Mouse (Mus musculus): ENCODE data around the gene Phtf1.

The Phtf1 gene

GRCm38 (mm10) chr3:103967861-103968691, at the start of gene Phtf1:
Gene Phtf1 (plus strand): TSS chr3:103968110.
- DNase-seq = peak; percentile 90 to 92

- DNase-seq = no peak
Observed at GRCm38 (mm10) chr3:103920094-103920493, 47.8 kb upstream of the Phtf1 start.

DNA sequence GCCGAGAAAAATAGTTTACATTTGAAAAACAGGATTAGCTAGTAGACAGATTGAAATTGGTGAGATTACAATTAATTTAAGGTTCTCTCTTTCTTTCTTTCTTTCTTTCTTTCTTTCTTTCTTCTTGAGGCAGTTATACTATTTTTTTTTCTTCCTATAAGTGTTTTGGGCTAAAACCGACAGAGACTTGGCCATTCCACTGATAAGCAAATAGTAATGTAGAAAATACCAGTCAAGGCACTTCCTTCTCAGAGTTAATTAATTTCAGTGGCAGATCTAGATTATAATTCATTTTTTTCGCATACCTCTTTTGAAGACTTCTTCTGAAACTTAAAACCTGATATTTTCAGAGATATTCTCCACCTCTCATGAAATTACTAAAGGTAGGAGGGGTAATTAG, 42.6 kb upstream of the Phtf1 start:
- DNase-seq = no peak

DNA sequence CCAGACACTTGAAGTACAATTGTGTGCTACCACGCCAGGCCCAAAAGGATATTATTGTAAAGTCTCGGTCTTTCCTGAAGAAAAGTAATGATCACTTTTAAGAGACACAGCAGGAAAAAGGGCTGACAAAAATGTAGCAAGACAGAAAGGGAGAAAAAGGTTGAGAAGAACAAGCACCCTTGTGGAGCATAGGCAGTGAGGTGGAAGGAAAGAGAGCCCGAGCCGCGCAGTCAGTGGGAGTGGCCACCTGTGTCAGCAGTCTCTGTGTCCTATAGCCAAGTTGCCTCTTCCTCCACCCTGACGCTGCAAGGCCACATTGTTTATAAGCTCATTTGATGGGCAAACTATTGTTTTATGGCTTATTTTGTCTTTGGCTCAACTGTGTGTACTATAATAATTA, 40.4 kb upstream of the Phtf1 start:
- DNase-seq = peak in 1 of 2 experiments; percentile 24

GRCm38 (mm10) chr3:103944794-103945562, 22.9 kb upstream of the Phtf1 start:
- DNase-seq = no peak

DNA sequence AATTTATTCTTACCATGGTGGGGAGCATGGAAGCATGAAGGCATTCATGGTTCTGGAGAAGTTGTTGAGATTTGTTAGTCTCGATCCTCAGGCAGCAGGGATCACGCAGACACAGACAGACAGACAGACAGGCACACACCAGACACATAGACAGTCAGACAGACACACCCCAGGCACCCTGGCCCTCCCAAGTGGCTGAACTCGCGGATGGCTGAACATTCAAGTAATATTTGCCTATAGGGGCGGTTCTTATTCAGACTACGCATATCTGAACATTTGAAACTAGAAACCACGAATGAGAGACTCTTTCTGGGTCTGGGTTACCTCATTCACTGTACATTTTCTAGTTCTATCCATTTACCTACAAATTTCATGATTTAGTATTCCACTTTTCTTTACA, 19.2 kb upstream of the Phtf1 start:
- DNase-seq = no peak

GRCm38 (mm10) chr3:103960622-103961021, 7.3 kb upstream of the Phtf1 start:
- DNase-seq = no peak

- no peak for DNase-seq
Observed at GRCm38 (mm10) chr3:103967231-103967630, 679 bp upstream of the Phtf1 start.

GRCm38 (mm10) chr3:103968701-103969100, 791 bp downstream of the Phtf1 start:
- DNase-seq = no peak

DNA sequence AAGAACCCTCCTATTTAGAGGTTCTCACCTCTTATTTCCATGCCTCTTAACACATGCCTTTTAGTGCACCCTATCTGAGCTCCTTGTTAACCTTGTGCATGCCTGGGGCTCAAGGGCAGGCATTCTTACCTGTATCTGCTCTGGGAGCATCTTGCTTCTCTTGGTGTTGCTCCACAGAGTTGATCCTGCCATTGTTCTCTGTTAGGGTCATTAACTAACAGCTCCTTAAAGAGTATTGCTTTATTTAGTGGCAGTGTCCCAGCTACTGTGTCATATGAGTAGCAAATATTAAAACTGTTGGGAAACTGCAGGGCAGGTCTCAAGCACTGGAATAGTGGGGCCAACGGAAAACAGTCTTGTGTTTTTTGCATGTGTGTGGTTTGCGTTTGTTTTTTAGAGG, 3.2 kb downstream of the Phtf1 start:
- no peak for DNase-seq

DNA sequence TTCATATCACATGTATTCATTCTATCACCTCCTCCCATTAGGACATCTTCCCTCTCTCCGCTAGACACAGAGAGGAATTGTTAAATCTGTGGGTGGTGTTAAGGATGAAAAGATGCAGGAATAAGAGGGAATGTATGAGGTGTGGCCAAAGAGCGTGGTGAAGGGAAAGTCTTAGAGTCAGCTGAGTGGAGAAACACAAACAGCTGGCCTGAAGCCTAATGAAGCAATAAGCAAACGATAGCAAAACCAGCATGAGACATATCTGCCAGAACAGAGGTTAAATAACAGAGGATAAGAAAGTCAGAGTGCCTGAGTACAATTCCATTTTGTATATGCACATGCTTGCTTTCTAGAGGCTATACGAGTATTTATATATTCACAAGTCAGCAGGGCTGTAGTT, 16.6 kb downstream of the Phtf1 start:
- no peak for DNase-seq

GRCm38 (mm10) chr3:103985194-103985593, 17.3 kb downstream of the Phtf1 start:
- DNase-seq = no peak

DNA sequence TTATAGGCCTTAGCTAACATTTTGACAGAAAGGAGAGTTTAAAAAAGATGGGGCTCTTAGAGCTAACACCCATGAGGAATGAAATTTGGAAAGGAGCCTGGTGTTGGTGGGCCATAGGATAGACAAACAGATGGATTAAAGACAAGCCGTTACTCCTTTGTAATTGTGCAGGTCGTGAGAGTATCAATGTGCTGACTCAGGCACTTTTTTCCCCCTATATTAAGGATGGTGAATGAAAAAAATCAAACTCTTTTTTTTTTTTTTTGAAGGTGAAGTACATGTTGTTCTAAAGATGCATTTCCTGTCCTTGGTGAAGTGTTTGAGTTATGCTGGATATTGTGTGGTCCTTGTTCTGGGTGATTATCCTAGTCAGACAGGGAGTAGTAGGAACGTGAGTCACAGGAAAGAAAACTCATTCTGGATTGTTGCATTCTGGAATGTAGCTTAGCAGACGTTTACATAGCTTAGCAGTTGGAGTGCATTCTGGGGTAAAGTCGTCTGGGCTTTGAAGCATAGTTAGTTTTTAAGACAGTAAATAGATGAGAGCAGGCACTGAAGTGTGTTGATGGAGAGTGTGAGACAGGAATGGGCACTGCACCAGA, 20.0 kb downstream of the Phtf1 start:
- DNase-seq = no peak

GRCm38 (mm10) chr3:103989352-103989751, 21.4 kb downstream of the Phtf1 start:
- no peak for DNase-seq

DNA sequence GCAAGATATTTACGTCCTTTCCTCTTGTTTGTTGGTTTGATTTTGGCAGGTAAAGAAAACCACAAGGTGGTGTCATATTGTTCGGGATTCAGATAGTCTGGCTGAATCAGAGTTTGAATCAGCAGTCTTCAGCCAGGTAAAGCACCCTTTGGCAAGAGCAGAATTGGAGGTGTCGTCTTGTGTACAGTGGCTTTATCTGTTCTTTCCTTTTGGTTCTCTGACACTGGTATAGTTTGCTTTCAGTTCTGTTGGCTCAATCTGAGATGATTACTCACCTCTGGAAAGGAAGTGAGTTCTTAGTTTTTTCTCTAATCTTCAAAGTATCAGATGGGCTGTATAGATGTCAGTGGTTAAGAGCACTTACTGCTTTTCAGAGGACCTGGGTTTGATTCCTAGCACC, 23.4 kb downstream of the Phtf1 start:
- no peak for DNase-seq

DNA sequence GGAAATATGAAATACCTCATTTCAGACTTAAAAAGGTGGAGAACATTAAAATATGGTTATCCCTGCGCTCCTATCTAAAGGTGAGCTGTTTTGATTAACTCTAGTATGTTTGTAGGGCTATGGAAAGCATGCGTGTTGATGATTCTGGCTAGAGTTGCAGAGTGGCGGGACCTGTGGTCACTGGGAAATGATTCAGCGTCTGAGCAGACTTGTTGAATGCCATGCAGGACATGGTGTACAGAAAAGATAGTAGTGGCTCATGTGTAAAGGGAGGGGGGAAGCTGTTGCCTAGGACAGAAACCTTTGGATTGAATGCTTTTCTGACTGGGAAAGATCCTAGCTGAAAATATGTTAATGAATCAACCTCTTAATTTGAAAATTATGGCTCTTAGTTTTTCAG, 30.8 kb downstream of the Phtf1 start:
- no peak for DNase-seq

DNA sequence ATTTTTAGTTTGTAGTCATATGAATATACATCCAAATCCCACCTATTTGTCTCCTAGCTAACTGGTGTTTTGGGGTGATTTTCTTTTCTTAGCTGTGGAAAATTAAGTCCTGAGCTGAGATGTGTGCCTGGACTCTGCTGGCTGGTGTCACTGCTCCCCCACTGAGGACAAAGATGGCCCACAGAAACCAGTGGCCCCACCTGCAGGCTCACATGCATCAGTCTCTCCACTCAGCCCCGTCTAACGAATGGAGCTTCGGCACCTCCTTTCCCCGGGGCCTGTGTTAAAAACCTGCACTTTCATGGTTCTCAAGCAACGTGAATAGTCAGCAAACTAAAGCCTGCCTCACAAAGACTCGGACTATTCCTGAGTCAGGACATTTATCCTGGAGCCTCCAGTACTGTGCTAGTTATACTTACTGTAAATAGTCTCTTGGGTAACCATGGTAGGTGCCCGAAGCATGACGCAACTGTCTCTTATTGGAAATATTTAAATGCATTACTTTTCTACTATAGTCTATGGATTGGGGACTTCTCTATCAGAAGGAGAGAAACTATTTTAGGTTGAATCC, 39.1 kb downstream of the Phtf1 start:
- DNase-seq = no peak

DNA sequence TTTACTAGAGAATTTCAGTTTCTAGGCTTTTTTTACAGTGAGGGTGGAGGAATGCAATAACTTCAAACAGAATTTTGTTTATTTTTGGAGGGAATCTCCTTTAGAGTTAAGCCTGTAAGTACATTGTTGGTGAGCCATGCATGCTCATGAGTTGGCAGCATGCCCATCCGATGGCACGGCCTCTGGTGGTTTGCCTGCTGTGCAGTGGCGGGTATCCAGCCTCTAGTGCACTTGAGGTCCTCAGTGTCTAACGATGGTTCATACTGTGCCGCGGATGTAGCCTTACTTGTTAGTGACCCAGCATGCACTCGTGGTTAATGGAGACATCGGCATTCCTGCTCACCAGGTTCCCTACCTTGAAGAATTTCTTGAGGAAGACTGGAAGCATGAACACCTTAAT, 39.6 kb downstream of the Phtf1 start:
- peak; percentile 30 to 64 for DNase-seq

GRCm38 (mm10) chr3:104009924-104010662, 42.2 kb downstream of the Phtf1 start:
- no peak for DNase-seq

GRCm38 (mm10) chr3:104011972-104012371, 44.1 kb downstream of the Phtf1 start:
- no peak for DNase-seq

GRCm38 (mm10) chr3:104017931-104018330, 50.0 kb downstream of the Phtf1 start:
- no peak for DNase-seq

DNA sequence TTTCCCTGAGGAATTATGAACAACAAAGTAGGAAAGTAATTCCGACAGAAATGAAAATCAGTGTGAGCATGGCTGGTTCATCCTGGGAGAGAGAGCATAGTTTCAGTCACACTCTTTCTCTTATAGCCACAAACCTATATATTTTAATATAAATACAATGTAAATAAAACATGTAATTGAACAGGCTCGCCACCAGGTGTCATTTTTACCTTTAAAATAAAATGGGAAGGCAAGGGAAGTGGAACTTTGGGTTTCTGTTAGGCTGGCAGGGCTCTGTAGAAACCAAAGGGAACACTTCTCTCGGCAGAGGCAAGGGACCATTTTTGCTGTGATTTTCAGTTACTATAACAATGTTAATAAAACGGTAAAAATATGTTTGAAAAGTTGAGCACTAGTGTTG, 51.5 kb downstream of the Phtf1 start:
- DNase-seq = no peak

GRCm38 (mm10) chr3:104020101-104020500, 52.2 kb downstream of the Phtf1 start:
- DNase-seq = no peak

All from lung, postnatal 4 days (tissue).